Mouse (Mus musculus) cerebellum, postnatal 10 days (tissue): ENCODE data around the gene Mafg.
"Not testable (repeated sequence)": the region's sequence is repeated elsewhere in the genome, so short reads cannot be mapped to it uniquely, and the experiment has no call there.

Experiments used
- DNase-seq, 2 experiments: peaks; one replicate each; pipeline ENCODE4 v3.0.0; 2021; ENCODE audit warnings: mixed read lengths in 2 of 2

Gene Mafg

GRCm38 (mm10) chr11:120583937-120584336 is 49.5 kb downstream of the Mafg start:
- DNase-seq: no peak

DNA sequence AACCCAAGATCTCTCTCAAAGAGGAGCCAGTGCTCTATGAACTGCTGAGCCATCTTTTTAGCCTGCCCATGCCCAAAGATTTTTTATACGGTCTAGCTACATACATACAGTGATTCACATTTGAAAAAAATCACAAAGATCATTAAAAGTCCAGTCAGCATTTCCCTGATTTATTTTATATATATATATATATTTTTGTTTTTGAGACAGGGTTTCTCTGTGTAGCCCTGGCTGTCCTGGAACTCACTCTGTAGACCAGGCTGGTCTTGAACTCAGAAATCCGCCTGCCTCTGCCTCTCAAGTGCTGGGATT is 50.5 kb downstream of the Mafg start:
- DNase-seq: not testable (repeated sequence)

DNA sequence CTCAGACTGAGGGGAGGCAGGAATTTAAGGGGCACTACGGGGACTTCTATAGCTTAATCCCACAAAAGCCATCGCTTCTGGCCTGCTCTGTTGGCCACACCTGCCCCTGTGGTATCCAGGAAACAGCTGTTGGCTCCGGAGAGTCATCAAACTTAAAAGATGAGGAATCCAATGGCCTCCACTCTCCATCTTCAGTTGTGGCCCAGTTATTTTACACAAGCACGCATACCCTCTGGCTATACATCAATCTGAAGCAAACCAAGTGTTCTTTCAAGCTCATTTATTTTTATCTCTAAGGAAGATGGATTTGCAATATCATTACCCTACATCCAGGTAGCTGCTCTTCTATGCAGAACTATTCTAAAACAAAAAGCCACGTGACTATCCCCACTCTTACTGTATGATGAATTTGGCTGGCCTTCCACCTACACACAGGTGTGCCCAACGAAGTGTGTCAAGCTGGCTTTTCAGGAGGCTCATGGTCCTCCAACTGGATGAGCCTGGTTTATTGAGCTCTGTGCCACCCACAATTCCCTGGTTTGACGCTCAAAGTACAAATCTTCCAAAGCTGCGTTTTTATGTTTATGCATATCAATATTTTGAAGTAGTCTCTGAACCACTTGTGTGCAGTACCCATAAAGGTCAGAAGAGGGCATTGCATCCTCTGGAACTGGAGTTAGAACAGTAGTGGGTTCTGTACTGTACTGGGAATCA is 51.0 kb downstream of the Mafg start:
- peak; percentile 60 to 67 for DNase-seq

DNA sequence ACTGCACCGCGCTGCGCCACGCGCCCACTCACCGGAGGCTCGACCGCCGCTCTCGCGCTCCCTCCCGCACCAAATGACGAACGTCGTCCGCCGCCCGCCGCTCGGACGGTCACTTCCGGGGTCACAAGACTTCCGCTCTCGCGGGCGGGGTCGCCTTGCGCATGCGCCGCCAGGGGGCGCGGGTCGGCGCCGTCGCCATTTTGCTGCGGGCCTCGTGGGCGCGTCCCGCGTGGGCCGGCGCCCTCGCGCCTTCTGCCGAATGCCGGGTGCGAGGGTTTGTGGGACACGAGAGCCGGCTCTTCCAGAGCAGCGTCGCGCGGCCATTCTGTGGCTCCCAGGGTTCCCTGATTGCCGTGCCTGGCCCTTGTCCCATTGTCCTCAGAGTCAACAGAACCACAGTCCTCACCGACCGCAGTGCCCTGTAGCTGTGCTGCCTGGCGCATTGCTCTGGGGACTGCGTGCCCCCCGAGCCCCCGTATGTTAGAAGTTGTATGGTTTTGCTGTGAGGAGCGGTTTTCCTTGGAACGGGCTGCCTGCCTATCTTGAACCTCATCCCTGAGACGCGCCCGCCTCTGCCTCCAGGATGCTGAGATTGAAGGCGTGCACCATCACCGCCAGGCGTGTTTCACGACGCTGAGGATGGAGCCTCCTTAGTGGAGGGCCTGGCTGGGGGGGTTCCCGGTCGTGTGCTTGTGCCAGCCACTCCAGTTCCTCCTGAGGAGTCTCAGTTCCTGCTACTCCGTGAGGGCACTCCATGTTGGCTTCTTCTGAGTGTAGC is 51.7 kb downstream of the Mafg start, which contains the start of gene Arhgdia:
TSS of gene Arhgdia (minus strand) at position 135 of the 778 bp plus-strand sequence.
- peak; percentile 95 to 96 for DNase-seq

- peak; percentile 56 to 61 for DNase-seq
These were observed 52.5 kb downstream of the Mafg start for GRCm38 (mm10) chr11:120580871-120581331.

DNA sequence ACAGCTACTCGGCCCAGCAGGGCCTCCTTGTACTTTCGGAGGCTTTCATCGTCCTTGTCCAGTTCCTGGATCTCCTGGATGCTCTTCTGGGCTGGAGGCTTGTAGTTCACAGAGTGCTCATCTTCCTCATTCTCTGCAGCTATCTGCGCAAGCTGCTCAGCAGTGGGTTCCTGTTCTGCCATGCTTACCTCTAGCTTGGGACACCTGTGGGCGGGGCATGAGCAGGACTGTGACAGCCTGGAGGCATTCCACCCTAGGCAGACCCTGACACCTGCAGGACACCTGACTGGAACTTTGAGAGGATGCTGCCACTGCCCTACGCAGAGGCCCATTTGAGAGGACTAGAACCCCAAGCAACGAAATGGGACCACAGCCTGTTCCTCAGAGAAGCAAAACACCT is 53.2 kb downstream of the Mafg start:
- peak; percentile 36 to 38 for DNase-seq

GRCm38 (mm10) chr11:120579316-120580107 is 53.9 kb downstream of the Mafg start:
- DNase-seq: peak; percentile 90 to 94

DNA sequence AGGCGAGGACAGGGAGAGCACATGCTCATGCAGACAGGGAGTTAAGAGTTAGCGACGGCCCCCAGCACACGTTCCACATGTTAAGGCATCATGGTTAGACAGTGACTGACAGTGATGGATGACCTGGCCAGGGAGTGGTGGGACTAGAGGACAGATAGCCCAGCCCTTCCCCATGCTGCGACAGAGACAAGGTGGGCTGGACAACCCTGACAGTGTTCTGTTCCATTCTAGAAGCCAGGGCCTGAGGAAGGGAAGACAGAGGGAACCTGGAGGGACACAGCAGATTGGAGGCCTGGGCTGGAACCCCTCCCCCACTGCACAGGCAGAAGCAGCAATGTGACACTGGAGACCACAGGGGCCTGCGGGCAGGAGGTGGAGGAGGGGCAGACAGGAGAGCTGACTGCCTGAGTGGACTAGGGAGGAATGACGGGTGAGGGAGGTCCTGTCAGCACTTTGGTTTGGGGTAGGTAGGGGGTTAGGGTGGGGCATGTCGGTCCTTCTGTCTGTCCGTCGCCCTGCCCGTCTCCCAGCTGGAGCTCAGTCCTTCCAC is 54.6 kb downstream of the Mafg start:
- DNase-seq: peak; percentile 35 to 45

GRCm38 (mm10) chr11:120578024-120578693 is 55.2 kb downstream of the Mafg start:
- no peak for DNase-seq

- DNase-seq: peak; percentile 50 to 61
These were observed 56.0 kb downstream of the Mafg start for GRCm38 (mm10) chr11:120577211-120578023.

- no peak for DNase-seq
These were observed 56.9 kb downstream of the Mafg start for GRCm38 (mm10) chr11:120576365-120576981.

DNA sequence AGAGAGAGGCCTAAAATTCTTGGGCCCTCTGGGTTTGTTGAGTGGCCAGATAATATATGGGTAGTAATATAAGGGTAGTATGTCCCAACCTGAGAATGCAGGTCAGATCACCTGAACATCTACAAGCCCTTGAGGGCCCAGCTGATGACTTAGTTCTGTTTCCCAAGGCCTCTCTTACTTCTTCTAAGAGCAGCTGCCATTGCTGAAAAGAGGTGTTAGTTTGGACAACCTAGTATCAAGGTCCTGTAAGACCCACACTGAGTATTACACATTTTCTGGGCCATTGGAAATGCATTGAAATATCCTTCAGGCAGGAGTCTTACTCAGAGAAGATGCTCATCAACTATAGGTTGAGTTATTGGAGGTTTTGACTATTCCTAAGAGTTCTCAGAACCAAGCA is 57.5 kb downstream of the Mafg start:
- DNase-seq: no peak
